Mouse (Mus musculus): ENCODE results near the gene Sdr9c7. TPM values are rescaled to one million over a fixed set of nuclear protein-coding genes. Genes with fewer than 3 reads are reported as not detected.

Sdr9c7 gene
- not detected in 2 replicates for polyA plus RNA-seq (2014; fragmentation: Nextera tagmentation; extraction: Ambion mirVana)

- H3K4me1 ChIP-seq (ENCODE audit: control insufficient read depth, insufficient read depth, low read length), result no peaks in the 10 kb centered on the region
- H3K4me3 ChIP-seq (ENCODE audit: low read depth, low read length), result no peak within 1 kb of the TSS
- ATAC-seq (replicated peaks; ENCODE audit: insufficient number of reproducible peaks, low FRiP score, low TSS enrichment, low read depth), result no peak
- H3K4me2 ChIP-seq (ENCODE audit: low read depth, low read length), result no peak within 1 kb of the TSS
- no peak within 1 kb of the TSS for H3K27ac ChIP-seq (replicated peaks; ENCODE audit: low read depth, low read length)
- H3K9ac ChIP-seq (replicated peaks; ENCODE audit: low read length), result no peak within 1 kb of the TSS
- no peaks in the 10 kb centered on the region for H3K27me3 ChIP-seq (ENCODE audit: control insufficient read depth, insufficient read depth, low read length)
- 83% methylated on average over 2 of the region's 2 CpGs for WGBS
- DNase-seq (ENCODE audit: low spot score), result no peak
- H3K9me3 ChIP-seq (replicated peaks; ENCODE audit: control insufficient read depth, low read length), result no peaks in the 10 kb centered on the region
- no peaks in the 10 kb centered on the region for H3K36me3 ChIP-seq (replicated peaks; ENCODE audit: control insufficient read depth, insufficient read depth, low read depth, low read length)
Observed at GRCm38 (mm10) chr10:127898218-127898617, at the start of gene Sdr9c7. Gene Sdr9c7, plus strand, starts transcription at chr10:127898518.

- no peak within 1 kb of the TSS for H3K4me3 ChIP-seq (ENCODE audit: low read depth, low read length)
- WGBS, result 88% methylated on average over 1 of the region's 1 CpGs
- no peak for ATAC-seq (replicated peaks; ENCODE audit: insufficient number of reproducible peaks, low FRiP score, low TSS enrichment, low read depth)
Observed at GRCm38 (mm10) chr10:127849628-127850027, 48.7 kb upstream of the Sdr9c7 start, which contains the start of gene Rdh19. Gene Rdh19, plus strand, starts transcription at chr10:127849928.

GRCm38 (mm10) chr10:127856376-127856775, 41.9 kb upstream of the Sdr9c7 start:
- DNase-seq (ENCODE audit: low spot score) (no peak), ATAC-seq (replicated peaks; ENCODE audit: insufficient number of reproducible peaks, low FRiP score, low TSS enrichment, low read depth) (no peak)
- Histone ChIP-seq H3K4me2 (ENCODE audit: low read depth, low read length) (no peak overlapping the region), H3K27me3 (ENCODE audit: control insufficient read depth, insufficient read depth, low read length) (no peaks in the 10 kb centered on the region), H3K4me1 (ENCODE audit: control insufficient read depth, insufficient read depth, low read length) (no peaks in the 10 kb centered on the region), H3K4me3 (ENCODE audit: low read depth, low read length) (no peak overlapping the region), H3K9ac (replicated peaks; ENCODE audit: low read length) (no peak overlapping the region), H3K27ac (replicated peaks; ENCODE audit: low read depth, low read length) (no peak overlapping the region), H3K9me3 (replicated peaks; ENCODE audit: control insufficient read depth, low read length) (no peaks in the 10 kb centered on the region), H3K36me3 (replicated peaks; ENCODE audit: control insufficient read depth, insufficient read depth, low read depth, low read length) (no peaks in the 10 kb centered on the region)

More at GRCm38 (mm10) chr10:127849628-127850027, 48.7 kb upstream of the Sdr9c7 start, which contains the start of gene Rdh19:
- Histone ChIP-seq H3K4me1 (ENCODE audit: control insufficient read depth, insufficient read depth, low read length) (no peaks in the 10 kb centered on the region), H3K27me3 (ENCODE audit: control insufficient read depth, insufficient read depth, low read length) (no peaks in the 10 kb centered on the region), H3K9me3 (replicated peaks; ENCODE audit: control insufficient read depth, low read length) (no peaks in the 10 kb centered on the region), H3K4me2 (ENCODE audit: low read depth, low read length) (no peak within 1 kb of the TSS), H3K36me3 (replicated peaks; ENCODE audit: control insufficient read depth, insufficient read depth, low read depth, low read length) (no peaks in the 10 kb centered on the region), H3K9ac (replicated peaks; ENCODE audit: low read length) (no peak within 1 kb of the TSS), H3K27ac (replicated peaks; ENCODE audit: low read depth, low read length) (no peak within 1 kb of the TSS)
- no peak for DNase-seq (ENCODE audit: low spot score)

GRCm38 (mm10) chr10:127864931-127865330, 33.4 kb upstream of the Sdr9c7 start:
- ATAC-seq (replicated peaks; ENCODE audit: insufficient number of reproducible peaks, low FRiP score, low TSS enrichment, low read depth), result no peak
- H3K4me2 ChIP-seq (ENCODE audit: low read depth, low read length), result no peak overlapping the region
- DNase-seq (ENCODE audit: low spot score), result no peak
- no peaks in the 10 kb centered on the region for H3K9me3 ChIP-seq (replicated peaks; ENCODE audit: control insufficient read depth, low read length)
- H3K27ac ChIP-seq (replicated peaks; ENCODE audit: low read depth, low read length), result no peak overlapping the region
- no peaks in the 10 kb centered on the region for H3K27me3 ChIP-seq (ENCODE audit: control insufficient read depth, insufficient read depth, low read length)
- no peaks in the 10 kb centered on the region for H3K4me1 ChIP-seq (ENCODE audit: control insufficient read depth, insufficient read depth, low read length)
- no peak overlapping the region for H3K9ac ChIP-seq (replicated peaks; ENCODE audit: low read length)
- no peaks in the 10 kb centered on the region for H3K36me3 ChIP-seq (replicated peaks; ENCODE audit: control insufficient read depth, insufficient read depth, low read depth, low read length)
- no peak overlapping the region for H3K4me3 ChIP-seq (ENCODE audit: low read depth, low read length)

DNA sequence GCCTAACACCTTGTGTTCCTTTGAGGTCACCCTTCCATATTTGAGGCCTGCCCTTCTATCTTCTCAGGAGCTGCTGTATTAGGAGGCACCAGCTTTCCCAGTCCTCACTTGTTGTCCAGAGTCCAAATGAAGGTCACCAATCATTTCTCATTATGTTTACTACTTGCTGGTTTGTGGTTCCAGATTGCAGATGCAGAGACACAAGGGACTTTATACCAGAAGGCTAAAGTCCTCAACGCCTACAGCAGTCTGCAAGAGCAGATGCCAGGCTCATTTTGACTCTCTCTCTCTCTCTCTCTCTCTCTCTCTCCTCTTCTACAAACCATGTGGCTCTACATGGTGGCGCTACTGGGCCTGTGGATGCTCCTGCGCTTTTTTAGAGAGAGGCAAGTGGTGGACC, 32.1 kb upstream of the Sdr9c7 start, which contains the start of gene Rdh16f2:
Gene Rdh16f2, plus strand, starts transcription at position 243 of the 400 bp plus-strand sequence.
- Histone ChIP-seq H3K9me3 (replicated peaks; ENCODE audit: control insufficient read depth, low read length) (no peaks in the 10 kb centered on the region), H3K4me3 (ENCODE audit: low read depth, low read length) (no peak within 1 kb of the TSS), H3K9ac (replicated peaks; ENCODE audit: low read length) (no peak within 1 kb of the TSS), H3K27ac (replicated peaks; ENCODE audit: low read depth, low read length) (no peak within 1 kb of the TSS), H3K4me1 (ENCODE audit: control insufficient read depth, insufficient read depth, low read length) (no peaks in the 10 kb centered on the region), H3K27me3 (ENCODE audit: control insufficient read depth, insufficient read depth, low read length) (no peaks in the 10 kb centered on the region), H3K36me3 (replicated peaks; ENCODE audit: control insufficient read depth, insufficient read depth, low read depth, low read length) (no peaks in the 10 kb centered on the region), H3K4me2 (ENCODE audit: low read depth, low read length) (no peak within 1 kb of the TSS)
- 79% methylated on average over 3 of the region's 3 CpGs for WGBS
- no peak for DNase-seq (ENCODE audit: low spot score)
- ATAC-seq (replicated peaks; ENCODE audit: insufficient number of reproducible peaks, low FRiP score, low TSS enrichment, low read depth), result no peak

GRCm38 (mm10) chr10:127872484-127872883, 25.8 kb upstream of the Sdr9c7 start:
- H3K36me3 ChIP-seq (replicated peaks; ENCODE audit: control insufficient read depth, insufficient read depth, low read depth, low read length), result no peaks in the 10 kb centered on the region
- no peaks in the 10 kb centered on the region for H3K4me1 ChIP-seq (ENCODE audit: control insufficient read depth, insufficient read depth, low read length)
- no peak overlapping the region for H3K27ac ChIP-seq (replicated peaks; ENCODE audit: low read depth, low read length)
- no peaks in the 10 kb centered on the region for H3K9me3 ChIP-seq (replicated peaks; ENCODE audit: control insufficient read depth, low read length)
- ATAC-seq (replicated peaks; ENCODE audit: insufficient number of reproducible peaks, low FRiP score, low TSS enrichment, low read depth) (no peak), DNase-seq (ENCODE audit: low spot score) (peak; percentile 44)
- H3K4me3 ChIP-seq (ENCODE audit: low read depth, low read length), result no peak overlapping the region
- no peaks in the 10 kb centered on the region for H3K27me3 ChIP-seq (ENCODE audit: control insufficient read depth, insufficient read depth, low read length)
- 75% methylated on average over 4 of the region's 4 CpGs for whole genome bisulfite sequencing
- no peak overlapping the region for H3K9ac ChIP-seq (replicated peaks; ENCODE audit: low read length)
- no peak overlapping the region for H3K4me2 ChIP-seq (ENCODE audit: low read depth, low read length)

GRCm38 (mm10) chr10:127877681-127878080, 20.6 kb upstream of the Sdr9c7 start:
- Histone ChIP-seq H3K27me3 (ENCODE audit: control insufficient read depth, insufficient read depth, low read length) (no peaks in the 10 kb centered on the region), H3K4me1 (ENCODE audit: control insufficient read depth, insufficient read depth, low read length) (no peaks in the 10 kb centered on the region), H3K9me3 (replicated peaks; ENCODE audit: control insufficient read depth, low read length) (no peaks in the 10 kb centered on the region), H3K27ac (replicated peaks; ENCODE audit: low read depth, low read length) (no peak overlapping the region), H3K36me3 (replicated peaks; ENCODE audit: control insufficient read depth, insufficient read depth, low read depth, low read length) (no peaks in the 10 kb centered on the region), H3K4me3 (ENCODE audit: low read depth, low read length) (no peak overlapping the region), H3K9ac (replicated peaks; ENCODE audit: low read length) (no peak overlapping the region), H3K4me2 (ENCODE audit: low read depth, low read length) (no peak overlapping the region)
- WGBS, result 52% methylated on average over 2 of the region's 2 CpGs
- ATAC-seq (replicated peaks; ENCODE audit: insufficient number of reproducible peaks, low FRiP score, low TSS enrichment, low read depth) (no peak), DNase-seq (ENCODE audit: low spot score) (no peak)

GRCm38 (mm10) chr10:127878262-127879057, 19.9 kb upstream of the Sdr9c7 start:
- Histone ChIP-seq H3K9ac (replicated peaks; ENCODE audit: low read length) (no peak overlapping the region), H3K4me3 (ENCODE audit: low read depth, low read length) (no peak overlapping the region), H3K9me3 (replicated peaks; ENCODE audit: control insufficient read depth, low read length) (no peaks in the 10 kb centered on the region), H3K27me3 (ENCODE audit: control insufficient read depth, insufficient read depth, low read length) (no peaks in the 10 kb centered on the region), H3K4me1 (ENCODE audit: control insufficient read depth, insufficient read depth, low read length) (no peaks in the 10 kb centered on the region), H3K27ac (replicated peaks; ENCODE audit: low read depth, low read length) (no peak overlapping the region), H3K4me2 (ENCODE audit: low read depth, low read length) (no peak overlapping the region), H3K36me3 (replicated peaks; ENCODE audit: control insufficient read depth, insufficient read depth, low read depth, low read length) (no peaks in the 10 kb centered on the region)
- DNase-seq (ENCODE audit: low spot score) (no peak), ATAC-seq (replicated peaks; ENCODE audit: insufficient number of reproducible peaks, low FRiP score, low TSS enrichment, low read depth) (no peak)
- WGBS, result 70% methylated on average over 3 of the region's 3 CpGs
